Mouse (Mus musculus) cerebellum, postnatal 14 days (tissue): ENCODE data around the gene Ago1.

Experiments
- DNase-seq, 2 experiments: peaks; one replicate each; pipeline ENCODE4 v3.0.0; 2021; ENCODE audit warnings: mixed read lengths in 2 of 2

Gene Ago1

DNA sequence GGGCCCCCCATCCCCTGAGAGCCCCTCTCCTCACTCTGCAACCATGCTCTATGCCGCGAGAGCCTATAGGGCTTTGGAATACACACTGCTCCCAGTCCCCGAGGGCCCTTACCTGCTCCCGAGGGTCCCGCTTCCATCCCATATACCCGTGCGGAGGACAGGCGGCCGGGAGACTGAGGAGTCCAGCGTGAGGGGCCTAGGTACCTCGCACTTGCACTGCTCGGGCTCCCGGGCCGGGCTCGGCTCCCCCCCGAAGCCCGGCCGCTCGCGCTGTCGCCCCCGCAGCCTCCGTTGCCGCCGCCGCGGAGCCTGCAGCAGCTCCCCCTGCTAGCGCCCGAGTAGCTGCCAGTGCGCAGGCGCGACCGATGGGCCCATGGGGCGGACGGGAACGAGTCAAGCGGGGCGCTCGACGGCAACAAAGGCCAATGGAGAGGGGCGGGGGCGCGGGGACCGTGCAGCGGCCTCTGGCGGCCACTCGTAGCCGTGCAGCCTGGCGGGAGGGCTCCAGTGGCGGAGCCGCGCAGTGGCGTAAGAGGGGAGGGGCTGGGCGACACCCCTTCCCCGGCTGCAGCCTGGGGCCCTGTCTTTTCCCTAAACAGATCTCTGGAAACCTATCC, at the start of gene Ago1:
Gene Ago1, minus strand, starts transcription at position 299 of the 617 bp plus-strand sequence.
- DNase-seq = peak; percentile 98

- no peak for DNase-seq
Observed at GRCm38 (mm10) chr4:126512308-126513066, 44.1 kb upstream of the Ago1 start.

DNA sequence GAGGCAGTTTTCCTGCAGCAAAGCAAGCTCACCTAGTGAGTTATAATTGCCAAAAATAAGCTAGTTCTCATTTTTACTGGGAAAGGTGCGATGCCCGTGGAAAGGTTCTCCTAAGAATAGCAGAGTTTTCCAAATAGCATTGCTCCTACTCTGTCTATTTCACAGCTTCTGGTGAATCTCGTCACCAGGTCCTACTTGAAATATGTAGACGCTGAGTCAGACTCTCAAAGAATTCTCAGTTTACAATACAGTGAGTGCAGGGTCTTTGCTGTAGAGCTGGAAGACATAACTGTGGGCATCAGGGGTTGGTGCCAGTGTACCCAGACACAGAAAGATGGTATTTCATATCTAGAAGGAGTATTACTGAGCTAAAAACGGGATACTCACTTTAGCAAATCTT, 42.6 kb upstream of the Ago1 start:
- DNase-seq = no peak

DNA sequence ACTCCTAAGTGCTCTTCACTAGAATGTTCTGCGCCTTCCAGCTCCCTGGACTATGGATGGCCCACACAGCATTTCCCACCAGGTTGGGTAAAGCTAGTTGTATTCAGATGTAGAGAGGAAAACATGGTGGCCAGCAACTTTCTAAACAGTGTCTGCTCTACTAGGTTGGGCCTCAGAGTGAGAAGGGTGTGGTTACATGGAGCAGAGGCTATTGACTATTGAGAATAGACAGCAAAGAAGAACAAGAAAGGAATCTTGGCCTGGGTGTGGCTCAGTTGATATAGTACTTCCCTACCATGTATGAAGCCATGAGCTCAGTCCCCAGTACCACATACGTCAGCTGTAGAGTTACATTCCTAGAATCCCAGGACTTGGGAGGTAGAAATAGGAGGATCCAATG, 40.7 kb upstream of the Ago1 start:
- DNase-seq = no peak

- DNase-seq = no peak
Observed at GRCm38 (mm10) chr4:126508110-126508899, 39.9 kb upstream of the Ago1 start.

GRCm38 (mm10) chr4:126502977-126503309, 34.6 kb upstream of the Ago1 start:
- no peak for DNase-seq

DNA sequence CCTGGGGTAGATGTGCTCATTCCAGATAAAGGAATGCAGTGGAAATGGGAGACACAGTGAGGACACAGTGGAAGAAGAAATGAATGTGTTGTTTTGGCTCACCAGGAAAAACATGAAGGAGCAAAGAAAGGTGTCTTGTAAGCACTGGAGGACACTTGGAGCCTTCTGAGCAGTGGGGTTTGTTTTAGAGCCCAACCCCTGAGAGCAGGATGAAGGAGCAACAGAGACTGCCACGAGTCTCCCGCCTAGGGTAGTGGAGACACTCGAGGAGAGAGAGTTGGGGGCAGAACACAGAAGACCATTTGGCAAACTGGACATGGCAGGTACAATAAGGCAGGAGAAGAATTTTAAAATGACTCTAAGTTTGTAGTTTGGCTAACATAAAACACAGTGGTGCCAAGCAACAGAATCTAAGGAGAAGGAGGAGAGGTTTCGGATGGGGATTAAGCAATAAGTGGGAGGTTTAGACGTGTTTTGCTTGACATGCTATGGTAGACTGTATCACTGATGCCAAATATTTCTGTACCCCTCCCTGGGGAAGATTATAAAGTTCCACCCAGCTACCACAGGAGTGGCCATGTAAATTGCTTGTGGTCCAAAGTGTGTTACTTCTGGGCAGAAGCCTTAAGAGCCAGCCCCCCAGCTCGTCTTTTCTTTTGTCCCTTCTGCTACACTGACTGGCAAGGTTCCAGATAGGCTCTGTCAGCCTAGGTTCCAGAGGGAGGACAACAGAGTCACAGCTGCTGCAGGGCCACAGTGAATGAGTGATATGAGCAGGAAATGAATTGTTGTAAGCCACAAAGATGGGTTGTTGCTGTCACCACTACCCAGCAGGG, 34.0 kb upstream of the Ago1 start:
- DNase-seq = peak in 1 of 2 experiments; percentile 8

DNA sequence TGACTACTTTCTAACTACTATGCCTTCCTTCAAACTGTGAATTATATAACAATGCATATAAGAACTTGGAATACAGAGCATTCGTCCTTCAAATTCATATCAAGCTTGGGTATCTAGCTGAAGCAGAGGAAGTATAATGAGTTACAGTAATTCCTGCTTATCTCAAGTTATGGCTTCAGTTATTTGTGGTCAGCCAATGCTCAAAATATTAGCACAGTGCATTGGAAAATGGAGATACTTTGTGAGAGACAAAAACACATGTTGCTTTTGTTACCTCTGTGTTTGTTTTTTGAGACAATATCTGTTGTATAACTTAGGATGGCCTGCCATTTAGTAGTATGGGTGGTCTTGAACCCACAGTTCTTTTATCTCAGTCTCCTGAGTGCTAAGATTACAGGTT, 30.2 kb upstream of the Ago1 start:
- no peak for DNase-seq

GRCm38 (mm10) chr4:126496963-126497362, 28.6 kb upstream of the Ago1 start:
- DNase-seq = no peak

DNA sequence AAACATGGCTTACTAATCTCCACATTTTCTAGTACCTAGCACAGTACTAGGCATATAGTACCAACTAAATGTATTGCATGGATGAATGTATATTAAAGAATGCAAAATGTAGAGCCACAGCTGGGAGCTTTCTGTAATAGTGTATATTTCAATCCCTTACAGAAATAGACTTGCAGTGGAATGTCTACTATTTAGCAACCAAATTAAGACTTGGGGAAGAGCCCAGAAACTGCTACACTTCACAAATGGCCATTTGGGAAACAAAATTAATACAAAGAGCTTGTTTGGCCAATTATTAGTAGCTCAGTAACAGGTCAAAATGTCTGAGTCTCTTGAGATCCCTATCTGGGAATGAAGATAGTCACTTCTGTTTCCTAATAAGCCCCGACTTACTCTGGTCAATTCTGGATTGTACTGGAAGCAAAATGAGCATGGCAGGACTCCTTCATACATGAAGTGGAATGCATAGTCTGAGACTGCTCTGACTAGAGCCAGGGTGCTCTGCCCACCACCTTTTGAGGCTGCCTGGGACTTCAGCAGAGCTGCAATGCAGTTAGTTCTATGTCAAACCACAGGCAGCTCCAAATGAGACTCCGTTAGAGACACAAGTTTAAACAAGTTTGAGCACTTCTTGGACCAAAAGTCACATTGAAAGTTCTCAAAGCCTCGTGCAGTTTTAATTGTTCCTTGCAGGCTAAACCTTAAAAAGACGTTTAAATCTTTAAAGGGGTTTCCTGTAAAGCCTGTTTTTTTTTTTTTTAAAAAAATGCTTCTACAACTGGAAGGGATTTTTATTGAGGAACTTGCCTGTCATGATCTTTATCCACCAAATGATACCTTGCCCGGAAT, 27.8 kb upstream of the Ago1 start:
- no peak for DNase-seq

GRCm38 (mm10) chr4:126495453-126495852, 27.1 kb upstream of the Ago1 start:
- DNase-seq = no peak

DNA sequence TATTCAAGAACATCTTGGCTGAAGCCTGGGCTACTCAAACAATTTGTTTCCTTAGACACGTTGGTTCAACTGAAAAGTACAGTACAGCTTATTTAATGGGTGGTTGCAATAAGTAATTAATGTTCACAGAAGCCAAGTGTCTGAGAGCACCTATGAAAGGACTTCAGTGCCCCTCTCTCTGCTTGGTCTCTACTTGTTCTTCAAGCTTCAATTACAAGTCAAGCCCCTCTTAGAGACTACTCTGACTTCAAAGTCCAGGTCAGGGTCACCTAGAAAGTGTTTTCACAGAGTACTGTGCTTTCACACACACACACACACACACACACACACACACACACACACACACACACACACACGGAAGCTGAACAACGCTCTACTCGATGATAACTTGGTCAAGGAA, 25.0 kb upstream of the Ago1 start:
- DNase-seq = no peak

DNA sequence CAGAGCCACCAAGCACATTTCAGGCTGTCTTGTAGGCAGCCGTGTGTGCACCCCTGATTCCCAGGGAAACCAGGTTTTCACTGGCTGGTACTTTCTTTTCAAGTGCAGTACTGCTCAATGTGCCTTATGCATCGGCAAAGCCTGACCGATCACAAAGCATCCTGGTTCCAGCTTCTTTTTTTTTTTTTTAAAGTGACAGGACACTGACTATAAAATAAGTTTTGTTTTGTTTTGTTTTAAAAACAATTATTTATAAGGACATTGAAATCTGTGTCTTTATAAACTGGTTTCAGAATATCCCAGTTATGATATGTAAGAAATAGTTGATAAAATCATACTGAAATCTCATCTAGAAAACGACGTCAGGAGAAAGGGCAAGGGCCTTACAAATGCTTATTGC, 23.6 kb upstream of the Ago1 start:
- DNase-seq = no peak

DNA sequence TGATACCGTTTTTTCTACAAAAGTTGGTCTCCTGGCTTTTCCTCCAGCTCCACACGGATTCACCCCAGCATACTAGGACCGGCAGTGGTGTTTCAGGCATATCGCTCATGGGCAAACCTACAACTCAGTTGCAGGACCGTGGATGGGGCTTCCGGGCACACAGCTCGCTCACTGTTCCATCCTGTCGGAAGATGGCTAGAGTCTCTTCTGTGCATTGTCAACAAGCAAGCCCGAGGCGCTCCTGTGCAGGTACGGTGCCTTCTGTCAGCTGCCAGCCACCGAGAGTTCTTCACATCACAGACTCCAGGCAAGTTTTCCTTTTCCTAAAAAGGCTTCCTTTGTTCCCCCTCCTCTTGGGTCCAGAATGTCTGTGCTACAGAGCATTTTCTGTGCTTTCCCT, 22.3 kb upstream of the Ago1 start:
- no peak for DNase-seq

DNA sequence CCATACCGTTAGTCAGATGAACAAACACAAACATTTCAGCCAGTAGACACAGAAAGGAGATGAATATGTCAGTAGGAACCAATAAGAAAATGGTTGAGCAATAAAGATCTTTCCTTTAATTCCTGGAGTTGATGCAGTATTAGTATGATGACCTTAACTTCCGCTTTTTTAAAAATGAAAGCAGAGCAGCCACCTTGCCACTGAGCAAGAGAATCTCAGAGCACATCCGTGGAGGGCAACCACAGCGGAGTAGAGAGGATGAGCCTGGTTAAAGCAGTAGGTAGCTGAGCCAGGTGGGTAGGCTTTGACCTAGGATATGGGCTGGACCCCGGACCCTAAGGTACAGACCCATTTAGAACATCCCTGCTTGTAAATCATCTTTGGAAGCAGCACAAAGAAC, 21.4 kb upstream of the Ago1 start:
- no peak for DNase-seq

- DNase-seq = no peak
Observed at GRCm38 (mm10) chr4:126486217-126486616, 17.8 kb upstream of the Ago1 start.

- no peak for DNase-seq
Observed at GRCm38 (mm10) chr4:126485065-126485464, 16.7 kb upstream of the Ago1 start.

- DNase-seq = no peak
Observed at GRCm38 (mm10) chr4:126483874-126484273, 15.5 kb upstream of the Ago1 start.

DNA sequence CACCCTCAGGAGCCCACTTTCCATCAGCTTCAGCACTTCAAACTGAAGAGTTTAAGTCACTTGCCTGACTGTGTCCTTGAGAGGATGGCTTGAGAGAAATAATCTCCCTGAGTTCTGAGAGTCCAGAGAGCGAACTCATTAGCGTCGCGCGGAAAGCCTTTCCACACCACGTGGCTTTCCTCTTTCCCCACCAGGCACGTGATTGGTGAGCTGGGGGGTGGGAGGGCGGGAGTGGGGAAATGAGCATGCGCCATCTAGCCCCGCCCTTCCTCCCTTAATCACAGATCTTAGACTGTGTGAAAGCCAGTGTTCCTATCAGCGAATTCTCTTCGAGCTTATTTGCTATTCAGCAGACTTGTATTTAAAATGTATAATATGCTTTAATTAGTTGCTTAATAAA, 14.6 kb upstream of the Ago1 start:
- DNase-seq = no peak

- DNase-seq = no peak
Observed at GRCm38 (mm10) chr4:126481461-126481860, 13.1 kb upstream of the Ago1 start.

DNA sequence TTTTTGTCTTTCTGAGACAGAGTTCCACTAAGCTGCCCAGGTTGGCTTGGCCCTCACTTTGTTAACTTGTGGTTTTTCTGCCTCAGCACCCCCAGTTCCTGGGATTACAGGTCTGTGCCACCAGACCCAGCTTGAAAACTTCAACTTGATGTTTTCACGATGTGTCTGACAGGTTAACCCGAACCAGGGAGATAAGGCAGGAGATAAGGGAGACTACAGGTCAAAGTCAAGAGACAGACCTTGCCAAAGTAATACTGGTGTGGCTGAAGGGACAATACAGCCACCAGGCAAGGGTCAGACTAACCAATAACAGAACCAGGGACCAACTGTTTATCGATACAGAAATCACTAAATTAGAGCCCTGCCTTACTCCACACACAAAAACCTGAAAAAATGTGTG, 11.9 kb upstream of the Ago1 start:
- DNase-seq = no peak

GRCm38 (mm10) chr4:126473031-126473430, 4.6 kb upstream of the Ago1 start:
- DNase-seq = no peak
